Mouse (Mus musculus) cerebellum, adult 18-20 months (tissue): Measurements from ENCODE around the gene Tnr.

Experiments used
- DNase-seq, 2 experiments: peaks; one replicate each; pipeline ENCODE4 v3.0.0; 2021

Tnr gene

DNA sequence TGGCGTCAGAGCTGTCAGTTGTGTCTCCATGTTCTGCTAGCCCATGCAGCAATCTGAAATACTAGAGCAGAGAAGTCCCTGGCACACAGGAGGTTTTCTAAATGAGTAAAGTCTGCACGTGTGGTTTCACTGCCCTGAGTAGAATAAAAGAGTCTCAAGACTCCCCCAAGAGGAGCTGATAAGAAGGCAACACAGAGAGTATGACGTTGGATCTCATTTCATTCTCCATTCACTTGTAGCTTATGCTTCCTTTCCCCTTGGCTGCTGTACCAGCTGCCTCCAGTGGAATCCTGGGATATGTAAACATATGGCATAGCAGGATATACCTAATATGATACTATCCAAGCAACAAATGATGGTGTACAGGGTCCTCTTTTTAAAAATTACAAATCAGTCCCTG lies 285.9 kb downstream of the Tnr start:
- DNase-seq: no peak

DNA sequence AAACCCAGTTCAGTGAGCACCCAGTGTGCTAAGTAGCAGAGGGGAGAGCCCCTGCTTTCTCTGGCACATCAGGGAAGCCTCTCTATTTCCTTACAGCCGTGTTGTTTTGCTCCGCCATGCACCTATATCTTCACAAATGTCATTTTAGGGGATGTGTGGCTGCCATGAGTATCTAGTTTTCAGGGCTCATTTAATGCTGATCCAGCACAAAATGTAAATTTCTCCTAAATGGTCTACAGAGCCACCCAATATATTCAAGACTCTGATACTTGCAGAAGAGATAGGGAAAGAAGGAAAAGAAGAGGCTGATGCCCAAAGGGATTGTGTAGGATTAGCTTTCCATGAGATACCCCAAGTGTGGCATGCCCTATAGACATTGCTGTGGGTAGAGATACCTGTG lies 288.2 kb downstream of the Tnr start:
- DNase-seq: no peak

DNA sequence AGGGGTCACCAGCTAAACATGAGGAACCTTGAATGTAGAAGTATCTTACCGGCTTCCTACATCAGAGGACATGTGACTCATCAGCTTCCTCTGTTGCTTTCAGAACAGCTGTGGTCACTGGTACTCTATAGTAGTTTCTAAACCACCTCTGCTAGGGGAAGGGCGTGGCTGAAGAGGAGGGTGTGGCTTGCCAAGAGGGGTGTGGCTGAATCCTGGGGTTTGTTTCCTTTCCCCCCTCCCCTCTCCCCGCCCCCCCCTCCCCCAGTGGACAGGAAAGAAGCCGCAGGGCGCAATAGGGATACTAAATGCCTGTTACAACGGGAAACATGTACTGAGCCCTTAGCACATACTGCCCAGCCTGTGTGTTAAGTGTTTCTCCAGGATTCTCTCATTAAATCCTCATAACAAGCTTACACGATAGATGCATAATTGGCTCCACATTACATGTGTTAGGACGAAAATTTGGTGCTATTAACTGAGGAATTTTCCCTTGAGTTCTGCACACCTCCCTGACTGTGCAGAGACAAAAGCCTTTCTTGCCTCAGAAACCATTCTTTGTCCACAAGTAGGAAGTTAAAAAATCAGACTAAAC lies 289.3 kb downstream of the Tnr start:
- DNase-seq: no peak

DNA sequence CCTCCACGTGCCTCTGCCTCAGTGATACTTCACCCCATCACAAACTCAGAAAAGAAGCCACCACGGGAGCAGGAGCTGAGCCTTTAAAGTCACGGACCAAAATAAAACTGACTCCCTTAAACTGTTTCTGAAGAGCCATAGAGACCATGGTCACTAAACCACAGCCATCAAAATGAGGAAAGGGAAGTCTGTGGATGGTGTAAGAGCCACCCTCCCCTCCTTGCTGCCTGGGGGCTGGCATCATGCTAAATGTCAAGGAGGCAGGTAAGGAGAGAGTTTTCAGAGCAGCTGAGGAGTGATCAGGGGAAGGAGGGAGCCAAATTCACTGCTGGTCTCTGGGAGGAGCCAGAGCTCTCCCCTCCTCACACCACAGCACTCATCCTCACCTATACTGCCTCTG lies 290.8 kb downstream of the Tnr start:
- DNase-seq: no peak

DNA sequence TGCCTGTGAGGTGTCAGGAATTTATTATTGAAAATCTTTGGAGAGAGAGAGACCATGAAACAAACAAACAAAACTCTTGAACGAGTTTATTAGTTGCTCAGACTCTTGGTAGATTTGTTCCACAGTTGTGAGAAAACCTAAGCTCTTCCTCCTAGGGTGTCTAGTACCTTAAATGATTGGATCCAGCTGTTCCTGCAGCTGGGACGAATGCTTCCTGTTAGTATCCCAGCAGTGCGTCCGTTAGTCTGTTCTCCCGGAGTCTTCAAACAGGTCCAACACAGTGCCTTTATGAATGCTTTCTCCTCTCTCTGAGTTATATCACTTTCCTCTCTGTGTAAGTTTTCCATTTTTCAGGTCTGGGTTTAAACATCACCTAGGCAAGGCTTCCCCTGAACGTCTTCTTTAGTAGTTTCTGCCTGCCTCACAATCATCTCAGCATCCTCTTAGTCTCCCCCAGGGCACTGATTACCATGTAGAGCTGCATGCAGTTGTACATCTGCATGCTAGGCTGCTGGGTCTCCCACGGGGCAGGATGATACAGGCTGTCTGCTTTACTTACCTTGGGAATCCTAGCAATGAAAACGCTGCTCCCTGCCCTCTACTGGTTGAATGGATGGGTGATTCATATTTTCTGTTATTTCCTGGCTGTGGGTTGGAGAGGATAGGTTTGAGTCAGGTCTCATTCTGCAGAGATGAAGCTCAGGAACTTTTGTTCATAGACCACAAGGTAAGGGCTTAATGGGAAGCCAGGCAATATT lies 293.2 kb downstream of the Tnr start:
- no peak for DNase-seq

DNA sequence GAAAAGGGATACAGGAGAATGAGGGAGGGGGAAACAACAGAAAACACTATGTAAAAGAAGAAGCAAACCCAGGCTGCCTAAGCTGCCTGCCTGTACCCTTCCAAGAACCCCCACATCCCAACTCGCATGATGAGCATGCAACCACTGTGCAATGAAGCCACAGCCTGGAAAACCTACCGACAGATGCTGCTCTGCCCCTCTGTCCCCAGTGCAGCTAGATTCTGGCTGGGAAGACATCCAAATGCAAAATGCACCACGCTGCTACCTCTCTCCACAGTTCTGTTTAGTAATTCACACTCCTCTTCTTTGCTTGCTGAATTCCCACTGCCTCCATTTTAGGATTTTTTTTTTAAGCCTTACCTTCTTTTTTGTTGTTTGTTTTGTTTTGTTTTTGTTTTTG lies 295.9 kb downstream of the Tnr start:
- peak; percentile 50 to 63 for DNase-seq

DNA sequence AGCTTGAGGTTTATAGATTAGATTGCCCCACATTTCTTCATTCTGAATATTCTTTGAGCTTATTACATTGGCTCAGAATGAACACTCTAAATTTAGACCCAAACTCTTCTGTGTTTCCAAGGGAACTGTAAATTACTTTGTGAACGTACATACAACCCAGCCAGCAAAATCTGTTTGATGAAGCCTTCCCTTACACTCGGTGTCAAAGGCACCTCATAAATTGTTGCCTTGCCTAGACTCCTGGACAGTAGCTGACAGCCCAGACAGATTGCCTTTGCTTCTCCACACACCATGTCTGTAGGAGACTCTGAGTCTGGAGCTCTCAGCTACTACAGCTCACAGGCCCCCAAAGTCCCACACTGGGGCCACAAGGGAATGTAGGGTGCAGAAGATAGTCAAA lies 298.8 kb downstream of the Tnr start:
- DNase-seq: no peak

DNA sequence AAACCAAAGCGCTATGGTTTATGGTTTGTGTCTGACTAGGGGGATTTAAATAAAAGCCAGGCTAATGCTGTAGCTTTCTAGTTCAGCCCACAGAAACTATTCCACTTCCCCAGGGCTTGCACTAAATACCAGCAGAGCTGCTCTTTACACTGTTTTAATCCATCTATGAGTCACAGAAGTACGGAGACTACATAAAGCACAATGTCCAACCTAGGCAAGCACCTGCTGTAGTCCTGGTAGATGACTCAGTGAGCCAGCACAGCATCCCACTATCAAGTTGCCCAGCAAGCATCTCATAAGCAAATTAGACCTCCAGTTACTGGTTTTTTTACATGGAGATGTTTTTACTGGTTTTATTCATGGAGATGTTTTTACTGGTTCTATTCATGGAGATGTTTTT lies 305.0 kb downstream of the Tnr start:
- no peak for DNase-seq

DNA sequence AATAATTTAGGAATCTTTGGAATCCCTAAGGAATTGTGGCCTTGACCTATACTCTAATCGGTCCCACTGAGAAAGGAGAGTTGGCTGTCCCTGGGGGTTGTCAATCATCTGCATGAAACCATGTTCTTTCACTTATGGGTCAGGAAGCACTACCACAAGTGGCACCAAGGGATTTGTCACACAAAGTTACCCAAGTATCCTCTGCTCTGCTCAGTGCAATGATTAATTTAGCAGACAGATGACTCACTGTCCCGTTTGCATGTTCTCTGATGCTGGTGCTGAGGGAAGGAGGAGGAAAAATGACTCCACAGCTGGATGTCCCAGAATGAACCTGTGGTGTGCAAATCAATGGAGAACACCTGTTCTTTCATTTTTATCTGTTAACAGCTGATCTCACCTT lies 309.6 kb downstream of the Tnr start:
- DNase-seq: no peak

DNA sequence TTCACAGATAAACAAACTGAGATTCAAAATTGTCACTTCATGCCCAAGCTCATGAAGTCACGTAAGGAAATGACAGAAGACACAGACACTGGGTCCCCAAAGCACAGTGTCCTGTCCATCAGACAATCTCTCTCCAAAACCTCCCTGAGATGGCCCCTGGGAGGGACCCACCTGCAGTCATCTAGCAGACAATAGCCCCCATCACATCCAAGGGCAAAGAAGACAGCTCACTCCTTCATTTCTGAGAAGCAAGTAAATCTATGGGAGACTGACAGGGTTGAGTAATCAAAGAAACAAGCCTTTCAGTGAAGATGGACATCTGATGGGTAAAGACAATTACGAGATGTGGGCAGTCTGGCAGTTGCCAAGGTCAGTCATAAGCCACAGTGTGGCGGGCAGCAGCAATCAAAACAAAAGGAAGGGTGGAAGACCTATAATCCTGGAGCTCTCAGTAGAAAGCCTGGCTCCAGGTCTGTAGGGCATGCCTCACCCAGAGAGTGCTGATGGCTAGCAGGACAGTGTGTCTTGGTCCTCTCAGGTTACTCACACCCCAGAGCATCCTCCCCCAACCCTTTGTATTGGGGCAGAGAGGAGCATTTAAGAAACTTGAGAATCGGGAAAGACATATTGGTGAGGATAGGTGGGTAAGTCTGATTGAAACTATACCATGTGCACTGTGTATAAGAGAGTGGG lies 310.2 kb downstream of the Tnr start:
- no peak for DNase-seq

DNA sequence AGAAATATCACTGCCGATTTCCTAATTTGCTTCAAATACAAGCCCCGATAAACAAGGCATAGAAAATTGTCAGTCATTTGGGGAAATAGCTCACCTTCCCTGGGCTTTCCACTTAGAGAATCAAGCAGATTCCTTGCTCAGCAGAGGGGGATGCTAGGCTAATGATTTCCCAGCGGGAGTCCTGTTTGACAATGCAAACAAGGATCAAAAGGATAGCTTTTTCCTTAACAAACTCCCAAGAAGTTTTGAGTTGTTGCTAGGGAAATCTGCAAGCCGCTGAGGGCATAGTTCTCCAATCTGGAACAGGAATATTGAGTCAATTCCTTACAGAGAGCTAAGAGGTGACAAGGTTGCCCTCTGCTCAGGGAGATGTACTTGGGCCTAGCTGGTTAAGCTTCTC lies 311.6 kb downstream of the Tnr start:
- no peak for DNase-seq

DNA sequence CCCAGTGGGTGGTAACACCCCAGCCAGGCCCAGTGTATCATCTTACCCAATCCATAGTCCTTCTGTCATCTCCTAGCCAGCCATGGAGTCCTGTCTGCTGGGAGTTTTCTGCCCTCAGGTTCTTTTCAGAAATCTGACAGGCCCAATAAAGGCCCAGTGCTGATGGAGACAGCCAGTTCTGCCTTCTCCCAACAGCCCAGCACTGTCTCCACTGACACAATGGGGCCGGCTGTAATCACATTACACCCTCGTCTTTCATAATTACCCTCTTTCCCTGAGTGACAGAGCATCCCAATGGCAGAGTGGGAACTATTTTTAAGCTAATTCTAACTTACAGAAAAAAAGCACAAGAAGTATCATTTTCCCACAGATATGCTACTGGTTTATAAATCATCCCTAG lies 316.8 kb downstream of the Tnr start:
- DNase-seq: no peak

DNA sequence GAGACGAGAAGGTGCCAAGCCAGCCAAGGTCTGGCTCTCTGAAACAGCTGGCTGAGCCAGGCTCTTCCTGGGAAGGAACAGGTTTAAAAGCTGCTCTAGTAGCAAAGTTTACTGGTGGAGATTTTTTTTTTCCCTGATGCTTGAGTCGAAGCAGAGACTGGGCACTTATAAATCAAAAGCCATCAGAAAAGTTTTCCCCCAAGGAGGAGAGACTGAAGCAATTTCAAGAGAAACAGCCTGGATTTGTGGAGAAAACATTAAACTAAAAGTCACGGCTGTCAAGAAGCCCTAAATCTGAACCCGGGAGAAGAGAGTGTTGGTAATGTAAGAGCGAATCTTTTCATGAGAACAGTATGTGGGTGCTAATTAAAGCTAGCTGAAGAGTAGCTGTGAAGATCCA lies 319.3 kb downstream of the Tnr start:
- no peak for DNase-seq

DNA sequence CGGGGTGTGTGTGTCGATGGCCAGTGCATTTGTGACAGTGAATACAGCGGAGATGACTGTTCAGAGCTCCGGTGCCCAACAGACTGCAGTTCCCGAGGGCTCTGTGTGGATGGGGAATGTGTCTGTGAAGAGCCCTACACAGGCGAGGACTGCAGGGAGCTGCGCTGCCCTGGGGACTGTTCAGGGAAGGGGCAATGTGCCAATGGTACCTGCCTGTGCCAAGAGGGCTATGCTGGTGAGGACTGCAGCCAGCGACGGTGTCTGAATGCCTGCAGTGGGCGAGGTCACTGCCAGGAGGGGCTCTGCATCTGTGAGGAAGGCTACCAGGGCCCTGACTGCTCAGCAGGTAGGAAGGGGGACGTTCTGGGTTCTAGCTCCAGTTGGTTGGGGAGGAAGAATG lies 328.5 kb downstream of the Tnr start:
- DNase-seq: peak; percentile 22 to 42

DNA sequence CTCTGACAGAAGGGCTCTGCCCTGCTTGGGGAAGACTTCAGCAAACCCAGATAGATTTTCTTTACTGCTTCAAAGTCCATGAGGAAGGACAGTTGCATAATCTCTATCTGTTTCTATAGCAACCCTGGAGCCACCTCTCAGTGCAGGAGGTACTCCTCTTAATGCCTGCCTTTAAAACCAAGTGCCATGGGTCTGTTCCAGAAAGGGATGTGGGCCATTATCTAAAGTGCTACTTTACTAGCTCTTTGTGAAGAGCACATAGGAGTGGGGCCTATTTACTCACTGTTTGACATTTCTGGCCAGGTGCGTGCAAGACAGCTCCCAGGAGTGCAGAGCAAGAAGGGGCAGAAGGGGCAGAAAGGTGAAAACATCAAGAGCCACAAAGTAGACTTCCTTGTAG lies 330.7 kb downstream of the Tnr start:
- DNase-seq: no peak

DNA sequence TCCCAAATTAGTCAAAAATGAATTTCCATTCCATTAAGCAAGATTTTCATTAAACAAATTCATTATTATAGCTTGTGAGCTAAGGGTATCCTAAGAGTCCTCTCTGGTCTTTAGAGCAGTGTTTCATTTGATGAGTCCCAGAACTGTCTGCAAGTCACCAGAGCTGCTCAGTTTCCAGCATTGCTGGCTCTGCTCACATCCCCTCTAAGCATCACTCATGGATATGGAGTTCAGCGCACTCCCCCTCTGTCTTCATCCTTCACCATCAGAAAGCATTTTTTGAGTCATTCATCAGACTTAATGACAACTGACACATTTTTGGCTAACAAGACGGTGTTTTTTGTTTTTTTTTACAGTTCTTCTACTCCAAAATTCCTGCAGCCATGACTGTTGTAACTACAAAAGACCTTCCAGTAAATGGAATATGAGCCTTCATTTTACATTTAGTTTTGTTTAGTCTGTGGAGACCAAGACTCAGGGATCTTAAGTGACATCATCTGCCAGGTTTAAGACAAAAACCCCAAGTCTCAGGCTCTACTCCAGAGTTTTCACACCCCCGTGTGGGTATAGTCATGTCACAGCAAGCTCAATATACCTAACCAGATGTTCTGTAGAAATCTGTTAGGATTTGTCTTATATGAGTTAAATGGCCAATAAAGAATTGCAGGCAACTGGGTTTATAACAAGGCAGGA lies 338.4 kb downstream of the Tnr start:
- DNase-seq: no peak

DNA sequence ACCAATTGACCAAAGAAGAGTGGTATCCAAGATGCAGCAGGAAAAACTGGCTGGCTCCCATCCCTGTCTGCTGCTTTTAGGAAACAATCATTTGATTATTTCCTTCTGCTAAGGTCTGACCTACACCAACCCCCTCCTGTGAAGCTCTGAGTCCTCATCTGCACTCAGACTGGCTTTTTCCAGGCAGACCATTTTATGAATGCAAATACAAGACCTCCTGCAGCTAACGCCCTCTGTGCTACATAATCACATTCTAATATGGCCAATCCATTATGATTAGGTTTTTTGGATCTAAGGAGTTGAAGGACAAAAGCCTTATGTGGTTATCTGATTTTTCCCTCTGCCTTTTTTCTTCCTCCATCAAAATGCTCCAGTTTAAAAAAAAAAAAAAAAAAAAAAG lies 342.1 kb downstream of the Tnr start:
- no peak for DNase-seq

DNA sequence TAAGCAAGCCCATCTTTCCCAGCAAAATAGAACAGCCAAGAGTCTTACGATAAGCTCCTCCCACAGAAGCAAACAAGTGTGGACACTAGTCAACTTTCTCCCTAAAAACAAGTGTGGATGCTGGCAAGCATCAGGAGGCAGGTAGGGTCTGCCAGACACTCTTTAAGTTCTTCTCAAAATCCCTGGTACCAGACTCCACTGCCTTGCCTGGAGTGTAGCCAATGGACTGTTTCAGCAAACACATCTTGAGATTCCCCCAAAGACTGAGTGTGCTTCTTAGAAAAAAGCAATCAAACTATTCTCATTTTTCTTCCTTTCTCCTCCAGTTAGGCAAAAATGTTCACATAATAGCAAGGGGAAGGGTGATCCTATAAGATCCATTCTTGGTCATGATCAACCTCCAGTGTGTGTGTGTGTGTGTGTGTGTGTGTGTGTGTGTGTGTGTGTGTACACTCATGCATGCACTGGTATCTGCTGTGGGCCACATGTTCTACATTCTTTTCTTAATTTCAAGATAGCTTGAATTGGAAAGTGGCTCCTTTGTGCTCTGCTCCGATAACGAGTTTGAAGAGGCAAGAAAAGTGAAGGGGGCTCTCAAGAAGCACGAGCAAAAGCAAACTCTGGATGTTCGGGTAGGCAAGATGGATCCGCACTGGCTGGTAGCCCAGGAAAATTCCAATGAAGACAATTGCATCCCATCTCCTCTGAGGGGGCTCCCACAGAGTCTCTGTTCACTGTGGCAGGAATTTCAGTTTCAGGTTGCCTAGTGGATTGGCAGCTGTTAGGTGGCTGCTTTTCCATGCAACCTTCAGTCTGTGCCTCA lies 346.3 kb downstream of the Tnr start:
- no peak for DNase-seq

DNA sequence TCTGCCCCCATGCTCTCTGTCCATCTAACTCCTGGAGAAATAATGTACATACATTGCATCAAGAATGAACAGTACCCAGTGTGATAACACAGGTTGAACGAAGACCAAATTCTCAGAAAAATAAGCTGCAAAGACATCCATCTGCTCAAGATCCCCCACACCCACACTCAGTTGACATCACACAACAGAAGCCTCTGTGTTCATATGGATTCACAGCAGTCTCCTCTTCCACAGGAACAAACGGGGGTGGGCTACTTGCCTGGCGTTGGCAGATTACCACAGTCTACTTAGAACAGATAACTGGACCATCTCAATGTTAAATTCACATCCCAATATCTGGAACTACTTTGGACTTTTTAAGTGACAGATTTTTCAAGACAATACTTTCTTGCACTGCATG lies 349.3 kb downstream of the Tnr start:
- no peak for DNase-seq

DNA sequence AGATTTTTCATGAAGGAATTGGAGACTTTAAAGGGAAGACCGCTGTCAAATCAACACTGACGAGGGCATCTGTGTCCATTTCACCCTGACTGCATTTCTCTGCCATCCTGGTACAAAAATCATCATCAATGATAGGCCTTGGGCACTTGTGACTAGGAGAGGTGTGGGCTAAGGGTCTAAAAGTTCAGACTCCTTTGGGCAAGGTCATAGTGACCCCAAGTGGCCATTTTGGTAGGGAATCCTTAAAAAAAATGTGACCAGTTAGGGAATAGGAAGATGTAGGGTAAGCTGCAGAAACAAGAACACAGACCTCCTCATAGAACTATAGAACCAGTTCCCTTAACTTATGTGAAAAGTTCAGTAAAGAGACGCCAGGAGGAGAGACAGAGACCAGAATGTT lies 355.1 kb downstream of the Tnr start:
- peak; percentile 26 to 37 for DNase-seq

DNA sequence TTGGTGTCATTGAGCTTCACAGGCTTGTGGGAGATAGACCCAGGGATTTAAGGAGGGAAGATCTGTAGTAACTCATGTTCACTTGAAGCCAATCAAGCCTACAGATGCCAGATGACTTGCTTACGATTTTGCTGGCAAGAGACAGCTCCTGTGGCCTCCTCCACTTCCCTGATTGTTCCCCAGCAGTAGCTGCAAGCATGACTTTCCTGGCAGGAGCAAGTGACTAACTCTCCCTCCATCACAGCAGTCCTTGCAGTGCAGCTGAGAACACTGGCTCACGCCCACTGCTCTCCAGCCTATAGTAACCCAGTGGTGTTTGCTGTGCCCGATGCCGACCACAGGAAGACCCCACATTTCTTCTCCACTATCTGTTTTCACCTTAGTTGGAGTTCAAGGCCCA lies 356.3 kb downstream of the Tnr start:
- DNase-seq: no peak

DNA sequence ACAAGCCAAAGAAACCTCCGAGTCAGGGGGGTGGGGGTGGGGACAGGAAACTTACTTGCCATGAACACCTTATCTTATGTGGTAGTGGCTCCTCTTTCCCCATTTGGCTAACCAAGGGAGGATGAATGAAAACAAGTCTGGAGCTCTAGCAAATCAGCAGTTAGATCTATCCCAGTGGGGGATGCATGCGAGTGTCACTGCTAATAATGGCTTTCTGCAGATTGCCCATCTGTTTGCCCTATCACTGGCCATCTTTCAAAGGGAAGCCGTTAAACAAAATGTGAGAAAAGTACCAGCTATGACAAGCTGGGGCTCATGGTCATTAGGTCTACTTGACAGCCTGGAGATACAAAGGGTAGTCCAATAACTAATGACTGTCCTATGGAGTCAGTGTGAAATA lies 361.9 kb downstream of the Tnr start:
- no peak for DNase-seq

DNA sequence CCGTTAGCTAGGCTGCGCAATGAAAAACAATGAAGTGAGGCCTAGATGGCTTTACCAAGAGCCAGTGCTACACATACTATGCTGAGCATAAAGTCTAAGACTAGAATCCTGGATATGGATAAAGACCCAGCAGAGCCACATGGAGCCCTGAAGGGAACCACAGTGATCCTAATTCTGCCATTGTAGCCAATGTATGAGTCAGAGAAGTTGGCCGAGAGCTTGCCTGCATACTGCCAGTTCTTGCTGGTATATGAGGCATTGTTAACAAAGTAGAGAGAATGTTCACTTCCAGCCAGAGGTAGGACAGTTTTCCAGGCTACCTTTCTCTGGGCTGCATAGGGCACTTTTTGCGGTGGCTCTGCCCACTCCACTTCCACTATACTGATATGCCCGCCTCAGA lies 365.0 kb downstream of the Tnr start:
- DNase-seq: peak in 1 of 2 experiments; percentile 19
